Mouse (Mus musculus): Measurements from ENCODE around the gene Ccdc7a.

DNA sequence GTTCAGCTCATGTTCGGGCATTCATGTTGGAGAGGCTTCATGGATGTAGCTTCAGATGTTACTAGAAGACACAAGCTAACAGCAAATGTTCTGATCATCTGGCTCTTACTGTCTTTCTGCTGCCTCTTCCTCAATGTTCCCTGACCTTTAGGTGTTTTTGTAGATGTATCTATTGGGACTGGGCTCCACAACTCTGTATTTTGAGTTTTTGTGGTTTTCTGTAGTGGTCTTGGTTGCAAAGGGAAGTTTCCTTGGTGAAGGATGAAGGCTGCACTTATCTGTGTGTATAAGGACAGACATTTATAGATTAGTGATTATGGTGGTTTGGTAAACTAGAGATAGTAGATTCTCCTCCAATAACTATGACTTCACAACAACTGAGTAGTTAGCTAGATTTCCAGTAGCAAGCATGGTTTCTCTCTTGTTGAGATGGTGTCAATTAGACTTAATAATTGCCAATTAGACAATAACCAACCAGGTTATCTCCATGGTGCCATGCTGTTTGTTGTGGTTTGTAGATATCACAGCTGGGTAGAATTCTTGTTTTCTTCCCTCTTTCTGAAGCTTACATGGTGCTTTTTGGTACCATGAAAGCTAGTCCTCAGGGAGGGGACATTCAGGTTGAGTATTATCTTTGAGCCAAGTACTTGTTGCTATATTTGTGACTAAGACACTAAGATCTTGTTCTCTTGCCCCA lies 368.5 kb downstream of the Ccdc7a start:
- TF ChIP-seq CTCF (IDR thresholded peaks at IDR 0.05; ENCODE audit: low read depth): no peak
- no peak for TF ChIP-seq EP300 (IDR thresholded peaks at IDR 0.05; ENCODE audit: low read depth)

All from heart, postnatal 0 days (tissue).